Mouse (Mus musculus): Measurements from ENCODE around the gene Id1. TPM values are rescaled to one million over a fixed set of nuclear protein-coding genes. Genes with fewer than 3 reads are reported as not detected.

Gene Id1
- polyA plus RNA-seq, 1 experiment from 2014 or later = 168 TPM

- Histone ChIP-seq H3K36me3 (no peaks in the 10 kb centered on the region), H3K9me3 (no peaks in the 10 kb centered on the region), H3K4me1 (peaks cover 69% of the 10 kb centered on the region), H3K27me3 (no peaks in the 10 kb centered on the region), H3K27ac (peak overlapping the region; percentile 94), H3K4me2 (peak overlapping the region; percentile 82), H3K9ac (peak overlapping the region; percentile 85), H3K4me3 (peak overlapping the region; percentile 79)
- WGBS = 7% methylated on average over 10 of the region's 10 CpGs
- ATAC-seq (ENCODE audit: insufficient number of reproducible peaks, low FRiP score, low TSS enrichment, low read depth) = no peak
Measured at GRCm38 (mm10) chr2:152737306-152738221, 1.5 kb downstream of the Id1 start.

GRCm38 (mm10) chr2:152738341-152738740, 2.3 kb downstream of the Id1 start:
- Histone ChIP-seq H3K9ac (peak overlapping the region; percentile 85), H3K9me3 (no peaks in the 10 kb centered on the region), H3K36me3 (no peaks in the 10 kb centered on the region), H3K4me1 (peaks cover 73% of the 10 kb centered on the region), H3K4me2 (peak overlapping the region; percentile 82), H3K4me3 (peak overlapping the region; percentile 79), H3K27ac (peak overlapping the region; percentile 94), H3K27me3 (no peaks in the 10 kb centered on the region)
- WGBS = 16% methylated on average over 2 of the region's 2 CpGs
- no peak for ATAC-seq (ENCODE audit: insufficient number of reproducible peaks, low FRiP score, low TSS enrichment, low read depth)

GRCm38 (mm10) chr2:152739031-152739841, 3.2 kb downstream of the Id1 start:
- H3K27ac ChIP-seq = peak overlapping the region; percentile 94
- peak; percentile 78 for ATAC-seq (ENCODE audit: insufficient number of reproducible peaks, low FRiP score, low TSS enrichment, low read depth)
- no peaks in the 10 kb centered on the region for H3K36me3 ChIP-seq
- peak overlapping the region; percentile 82 for H3K4me2 ChIP-seq
- peak overlapping the region; percentile 79 for H3K4me3 ChIP-seq
- under 1% methylated on average over 34 of the region's 36 CpGs for WGBS
- 0 out of 2 replicates have a peak overlapping the region, but pooled peaks have one; percentile 10 for H3K9ac ChIP-seq
- H3K27me3 ChIP-seq = no peaks in the 10 kb centered on the region
- peaks cover 69% of the 10 kb centered on the region for H3K4me1 ChIP-seq
- H3K9me3 ChIP-seq = no peaks in the 10 kb centered on the region

- WGBS = 11% methylated on average over 3 of the region's 3 CpGs
- peak overlapping the region; percentile 82 for H3K4me2 ChIP-seq
- peak overlapping the region; percentile 79 for H3K4me3 ChIP-seq
- no peaks in the 10 kb centered on the region for H3K27me3 ChIP-seq
- peak overlapping the region; percentile 94 for H3K27ac ChIP-seq
- H3K9me3 ChIP-seq = no peaks in the 10 kb centered on the region
- ATAC-seq (ENCODE audit: insufficient number of reproducible peaks, low FRiP score, low TSS enrichment, low read depth) = no peak
- no peaks in the 10 kb centered on the region for H3K36me3 ChIP-seq
- no peak overlapping the region for H3K9ac ChIP-seq
- peaks cover 63% of the 10 kb centered on the region for H3K4me1 ChIP-seq
Measured at GRCm38 (mm10) chr2:152739842-152740260, 3.8 kb downstream of the Id1 start.

- H3K36me3 ChIP-seq = no peaks in the 10 kb centered on the region
- H3K9ac ChIP-seq = no peak overlapping the region
- WGBS = 53% methylated on average over 5 of the region's 5 CpGs
- H3K27me3 ChIP-seq = no peaks in the 10 kb centered on the region
- no peak overlapping the region for H3K4me3 ChIP-seq
- H3K27ac ChIP-seq = peak overlapping the region; percentile 94
- H3K4me1 ChIP-seq = peaks cover 58% of the 10 kb centered on the region
- no peaks in the 10 kb centered on the region for H3K9me3 ChIP-seq
- no peak for ATAC-seq (ENCODE audit: insufficient number of reproducible peaks, low FRiP score, low TSS enrichment, low read depth)
- H3K4me2 ChIP-seq = no peak overlapping the region
Measured at GRCm38 (mm10) chr2:152740490-152740889, 4.4 kb downstream of the Id1 start.

GRCm38 (mm10) chr2:152741153-152742041, 5.3 kb downstream of the Id1 start:
- no peak overlapping the region for H3K4me3 ChIP-seq
- 25% methylated on average over 14 of the region's 14 CpGs for WGBS
- no peaks in the 10 kb centered on the region for H3K27me3 ChIP-seq
- no peak overlapping the region for H3K9ac ChIP-seq
- H3K4me1 ChIP-seq = peaks cover 53% of the 10 kb centered on the region
- H3K36me3 ChIP-seq = no peaks in the 10 kb centered on the region
- H3K9me3 ChIP-seq = no peaks in the 10 kb centered on the region
- H3K27ac ChIP-seq = peak overlapping the region; percentile 70
- no peak for ATAC-seq (ENCODE audit: insufficient number of reproducible peaks, low FRiP score, low TSS enrichment, low read depth)
- H3K4me2 ChIP-seq = peak overlapping the region; percentile 23

- H3K4me2 ChIP-seq = no peak overlapping the region
- WGBS = 28% methylated on average over 10 of the region's 10 CpGs
Measured at GRCm38 (mm10) chr2:152742435-152742834, 6.4 kb downstream of the Id1 start.

GRCm38 (mm10) chr2:152753944-152754711, 18.1 kb downstream of the Id1 start, which contains the start of gene Cox4i2:
TSS of gene Cox4i2 (plus strand) at chr2:152754173.
- Histone ChIP-seq H3K4me2 (peak within 1 kb of the TSS; percentile 56), H3K4me1 (peaks cover 28% of the 10 kb centered on the region), H3K27me3 (no peaks in the 10 kb centered on the region), H3K27ac (no peak within 1 kb of the TSS), H3K4me3 (peak within 1 kb of the TSS; percentile 34), H3K9ac (peak within 1 kb of the TSS; percentile 21), H3K36me3 (no peaks in the 10 kb centered on the region), H3K9me3 (no peaks in the 10 kb centered on the region)
- ATAC-seq (ENCODE audit: insufficient number of reproducible peaks, low FRiP score, low TSS enrichment, low read depth) = no peak
- WGBS = 3% methylated on average over 30 of the region's 30 CpGs

More at GRCm38 (mm10) chr2:152742435-152742834, 6.4 kb downstream of the Id1 start:
- H3K27me3 ChIP-seq = no peaks in the 10 kb centered on the region
- ATAC-seq (ENCODE audit: insufficient number of reproducible peaks, low FRiP score, low TSS enrichment, low read depth) = no peak
- no peak overlapping the region for H3K9ac ChIP-seq
- peak overlapping the region; percentile 70 for H3K27ac ChIP-seq
- peaks cover 53% of the 10 kb centered on the region for H3K4me1 ChIP-seq
- no peak overlapping the region for H3K4me3 ChIP-seq
- H3K36me3 ChIP-seq = no peaks in the 10 kb centered on the region
- H3K9me3 ChIP-seq = no peaks in the 10 kb centered on the region

- Histone ChIP-seq H3K36me3 (no peaks in the 10 kb centered on the region), H3K9ac (no peak overlapping the region), H3K27me3 (no peaks in the 10 kb centered on the region), H3K27ac (no peak overlapping the region), H3K9me3 (no peaks in the 10 kb centered on the region), H3K4me3 (no peak overlapping the region), H3K4me1 (peaks cover 26% of the 10 kb centered on the region), H3K4me2 (no peak overlapping the region)
- 65% methylated on average over 17 of the region's 17 CpGs for WGBS
- ATAC-seq (ENCODE audit: insufficient number of reproducible peaks, low FRiP score, low TSS enrichment, low read depth) = no peak; the same call in 1 of the 2 replicates
Measured at GRCm38 (mm10) chr2:152756474-152757393, 20.7 kb downstream of the Id1 start.

- Histone ChIP-seq H3K9ac (no peak overlapping the region), H3K9me3 (no peaks in the 10 kb centered on the region), H3K4me2 (no peak overlapping the region), H3K4me1 (peaks cover 26% of the 10 kb centered on the region), H3K36me3 (no peaks in the 10 kb centered on the region), H3K4me3 (no peak overlapping the region), H3K27ac (no peak overlapping the region), H3K27me3 (no peaks in the 10 kb centered on the region)
- no peak for ATAC-seq (ENCODE audit: insufficient number of reproducible peaks, low FRiP score, low TSS enrichment, low read depth)
- WGBS = 59% methylated on average over 2 of the region's 2 CpGs
Measured at GRCm38 (mm10) chr2:152757478-152757877, 21.4 kb downstream of the Id1 start.

Measured in limb, embryonic 15.5 days (tissue).